Mouse (Mus musculus): ENCODE results near the gene Ear1.
"Not testable (repeated sequence)": the region's sequence is repeated elsewhere in the genome, so short reads cannot be mapped to it uniquely, and the experiment has no call there.

The Ear1 gene

DNA sequence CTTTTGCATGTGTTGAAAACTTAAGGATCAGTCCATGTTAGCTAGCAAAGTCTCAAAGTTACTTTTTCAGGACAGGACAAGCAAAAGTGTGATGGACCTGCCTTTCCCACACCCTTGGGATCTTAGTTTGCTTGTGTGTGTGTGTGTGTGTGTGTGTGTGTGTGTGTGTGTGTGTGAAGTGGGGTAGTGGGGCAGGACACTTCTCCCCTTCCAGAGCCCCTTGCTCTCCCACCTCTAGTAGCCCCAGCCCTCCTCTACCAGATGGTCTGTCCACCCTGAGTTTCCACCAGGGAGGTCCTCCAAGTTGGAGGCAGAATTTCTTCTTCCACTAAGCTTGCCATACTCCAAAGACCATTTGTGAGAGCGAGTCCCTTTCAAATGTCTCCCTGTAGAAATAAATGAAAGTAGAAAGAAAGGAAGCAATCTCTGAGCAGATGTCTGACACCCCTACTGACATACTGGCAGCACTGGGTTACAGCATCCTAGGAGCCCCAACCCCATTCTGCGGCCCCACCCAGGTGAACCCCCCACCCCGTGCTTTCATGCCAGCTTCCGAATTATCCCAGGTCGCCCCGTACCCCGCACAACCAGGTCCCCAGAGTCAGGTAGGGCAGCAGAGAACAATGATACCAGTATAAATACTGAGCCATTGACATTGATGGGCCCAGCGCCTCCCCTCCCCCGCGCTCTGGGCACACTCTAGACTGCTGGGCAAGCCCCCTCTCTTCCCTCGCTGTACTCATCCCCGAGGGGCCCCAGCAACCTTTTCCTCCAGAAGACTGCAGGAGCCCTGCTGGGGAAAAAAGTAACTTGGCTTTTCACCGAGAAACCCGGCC is 79.0 kb downstream of the Ear1 start:
- DNase-seq (ENCODE audit: low spot score): no peak

DNA sequence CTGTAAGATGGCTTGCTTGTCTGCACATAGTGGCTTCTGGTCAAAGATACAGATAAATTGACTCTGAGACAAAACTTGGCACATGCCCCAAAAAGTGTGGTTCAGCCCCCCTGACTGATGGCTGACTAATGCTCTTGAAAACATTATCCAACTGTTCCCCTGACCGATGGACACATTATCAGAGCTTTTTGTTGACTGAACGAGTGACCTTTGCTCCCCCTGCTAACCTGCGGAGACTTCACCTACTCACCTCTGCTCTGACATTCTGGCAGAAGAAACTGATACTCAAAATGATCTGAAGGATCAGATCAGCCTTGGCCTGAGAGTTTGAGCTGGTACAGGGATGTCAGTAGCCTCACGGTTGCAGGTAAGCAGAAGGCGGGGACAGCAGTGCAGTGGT is 81.5 kb downstream of the Ear1 start:
- DNase-seq (ENCODE audit: low spot score): not testable (repeated sequence)

DNA sequence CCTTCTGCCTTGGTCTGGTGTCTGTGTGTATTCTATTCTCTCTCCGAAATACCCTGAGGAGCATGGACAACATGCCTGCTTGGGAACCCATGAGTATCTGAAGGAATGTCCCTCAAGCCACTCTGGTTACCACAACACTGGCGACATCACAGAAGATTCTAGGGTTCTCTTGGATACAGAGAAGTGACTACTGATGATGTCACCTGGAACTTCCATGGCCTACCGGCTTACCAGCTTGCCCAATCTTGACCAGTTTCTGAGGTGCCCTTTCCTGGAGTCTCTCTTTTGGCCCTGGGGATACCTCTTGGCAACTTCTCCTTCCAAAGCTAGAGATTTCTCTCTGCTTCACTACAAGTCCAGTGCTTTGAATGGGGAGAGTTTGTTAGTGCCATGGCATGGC is 90.7 kb downstream of the Ear1 start, which contains the start of gene Gm8180:
Gm8180 (minus strand) TSS at position 101 of the 400 bp plus-strand sequence.
- DNase-seq (ENCODE audit: low spot score): not testable (repeated sequence)
